In genomic region chrX:99246051-99246450, GRCm38 (mm10) we compare ENCODE assay signal across 16 mouse cellular contexts.
"Had no signal": no experiment of that assay in that cellular context is flagged by ENCODE, and none has a peak within 500 bp of the region (broad histone marks: within the 10 kb centered on the region; RNA-seq: fewer than 3 reads in every experiment).

No protein-coding gene starts in this region.

- H3K4me1 ChIP-seq: neural tube, embryonic 13.5 days; neural tube, embryonic 15.5 days; stomach, embryonic 15.5 days had no signal

- DNase-seq: retina, postnatal 1 day; right cerebral cortex, adult 18-20 months; right cerebral cortex, postnatal 14 days; right cerebral cortex, postnatal 25 days; right cerebral cortex, postnatal 4 days; spleen, adult 18-20 months; thymus, adult 18-20 months; thymus, adult 2 months; thymus, postnatal 14 days; thymus, postnatal 25 days; thymus, postnatal 36 days; thymus, postnatal 4 days had no signal

- H3K9ac ChIP-seq: neural tube, embryonic 13.5 days; neural tube, embryonic 15.5 days; stomach, embryonic 15.5 days had no signal

- H3K36me3 ChIP-seq: neural tube, embryonic 13.5 days; neural tube, embryonic 15.5 days; stomach, embryonic 15.5 days had no signal

- H3K27ac ChIP-seq: neural tube, embryonic 13.5 days; neural tube, embryonic 15.5 days; stomach, embryonic 15.5 days; stomach, postnatal 0 days had no signal

- H3K4me3 ChIP-seq: neural tube, embryonic 13.5 days; neural tube, embryonic 15.5 days; stomach, embryonic 15.5 days had no signal
